Mouse (Mus musculus): Measurements from ENCODE around the gene Sall1. TPM values are rescaled to one million over a fixed set of nuclear protein-coding genes. Genes with fewer than 3 reads are reported as not detected.

The Sall1 gene
- not detected in 2 replicates for total RNA-seq (2014; fragmentation: Nextera tagmentation)
- total RNA-seq (2017), result not detected in 2 replicates

DNA sequence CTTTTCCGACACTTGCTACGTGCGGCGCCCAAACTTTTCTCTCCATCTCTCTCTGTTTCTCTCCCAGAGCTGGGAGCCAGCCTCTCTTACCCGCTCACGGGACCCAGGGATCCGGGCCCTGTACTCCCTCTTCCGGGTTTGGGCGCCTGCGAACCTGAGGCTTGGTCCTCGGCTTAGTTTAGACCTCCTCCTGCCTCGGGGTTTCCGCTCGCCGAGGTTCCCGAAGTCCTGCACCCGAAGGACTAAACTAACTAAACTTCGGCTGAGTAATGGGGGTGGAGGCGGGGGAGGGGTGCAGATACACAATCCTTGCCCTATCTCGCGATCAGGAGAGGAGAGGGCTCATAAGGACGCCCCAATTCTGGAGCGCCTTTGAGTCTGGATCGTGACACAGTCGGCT, at the start of gene Sall1:
Sall1 (minus strand) TSS at position 223 of the 400 bp plus-strand sequence.
- no peak for ATAC-seq (replicated peaks; ENCODE audit: low FRiP score, low TSS enrichment, poor library complexity, severe bottlenecking)

DNA sequence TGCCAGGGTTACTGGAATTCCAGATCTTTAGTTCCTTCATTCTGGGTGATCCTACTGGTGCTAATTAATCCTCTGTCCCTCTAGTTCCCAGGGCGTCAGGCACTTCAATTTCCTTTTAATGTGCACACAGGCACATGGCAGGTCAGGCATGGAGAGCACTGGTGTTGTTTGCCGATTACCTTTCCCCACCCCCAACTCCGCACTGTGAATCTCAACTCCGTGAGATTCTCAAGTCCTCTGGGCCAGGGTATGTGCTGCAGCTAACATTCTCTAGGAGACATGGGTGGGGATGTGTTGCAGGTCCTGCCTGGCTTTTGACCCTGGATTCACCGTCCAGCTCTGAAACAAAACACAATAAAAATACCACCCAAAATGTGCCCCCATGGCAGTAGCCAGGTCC, 46.0 kb upstream of the Sall1 start:
- ATAC-seq (replicated peaks; ENCODE audit: low FRiP score, low TSS enrichment, poor library complexity, severe bottlenecking), result no peak

DNA sequence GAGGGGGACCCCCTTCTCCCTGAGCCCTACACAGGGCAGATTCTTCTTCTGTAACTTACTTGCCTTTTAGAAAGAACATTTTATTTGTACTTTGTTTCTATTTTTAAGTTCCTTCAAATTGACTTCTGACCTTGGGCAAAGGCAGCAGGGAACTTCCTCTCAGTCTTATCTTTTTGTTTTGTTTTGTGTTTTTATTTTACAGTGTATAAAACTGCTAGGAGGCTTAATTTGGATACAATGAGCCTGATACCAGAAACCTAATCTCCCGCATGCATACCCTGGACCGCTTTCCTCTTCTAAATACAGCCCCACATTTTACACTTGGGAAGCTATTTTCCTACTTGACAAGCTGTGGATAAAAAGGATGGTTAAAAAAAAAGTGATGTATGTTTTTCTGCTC, 35.2 kb upstream of the Sall1 start:
- no peak for ATAC-seq (replicated peaks; ENCODE audit: low FRiP score, low TSS enrichment, poor library complexity, severe bottlenecking)

DNA sequence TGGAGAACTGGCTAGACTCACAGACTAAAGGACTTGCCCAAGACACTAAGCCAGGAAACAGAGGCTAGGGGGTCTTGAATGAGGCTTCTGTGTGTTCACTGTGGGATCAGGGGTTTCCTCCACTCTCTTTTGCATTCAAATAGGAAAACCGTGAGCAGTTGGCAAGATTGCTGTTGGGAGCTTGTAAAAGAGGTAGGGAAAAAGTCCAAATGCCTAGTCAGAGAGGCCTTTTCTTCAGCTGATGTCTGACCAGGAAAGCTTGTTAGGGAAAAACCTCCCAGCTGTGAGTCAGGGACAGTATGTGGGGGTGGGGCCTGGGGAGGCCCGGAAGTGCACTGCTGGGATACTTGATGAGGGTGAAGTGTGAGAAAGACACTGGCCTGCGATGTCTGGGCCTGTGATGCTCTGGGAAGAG, 29.0 kb upstream of the Sall1 start:
- ATAC-seq (replicated peaks; ENCODE audit: low FRiP score, low TSS enrichment, poor library complexity, severe bottlenecking), result no peak

DNA sequence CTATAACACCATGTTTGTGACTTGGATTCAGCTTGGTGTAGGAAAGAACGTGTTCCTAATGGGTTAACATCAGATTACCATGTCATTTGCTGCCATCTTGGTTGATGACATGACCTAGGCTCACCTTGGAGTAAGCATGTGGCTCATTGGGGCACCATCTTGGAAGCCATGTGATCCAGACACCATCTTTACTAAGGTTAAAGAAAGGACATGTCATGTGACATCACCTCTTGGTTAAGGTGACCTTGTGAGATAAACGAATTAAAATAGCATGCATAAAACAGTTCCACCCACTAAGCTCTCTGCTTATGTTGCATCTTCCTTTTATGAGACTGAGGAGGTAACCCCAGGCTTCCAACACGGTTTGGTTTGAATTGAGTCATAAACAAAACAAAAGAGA, 23.5 kb upstream of the Sall1 start:
- no peak for ATAC-seq (replicated peaks; ENCODE audit: low FRiP score, low TSS enrichment, poor library complexity, severe bottlenecking)

DNA sequence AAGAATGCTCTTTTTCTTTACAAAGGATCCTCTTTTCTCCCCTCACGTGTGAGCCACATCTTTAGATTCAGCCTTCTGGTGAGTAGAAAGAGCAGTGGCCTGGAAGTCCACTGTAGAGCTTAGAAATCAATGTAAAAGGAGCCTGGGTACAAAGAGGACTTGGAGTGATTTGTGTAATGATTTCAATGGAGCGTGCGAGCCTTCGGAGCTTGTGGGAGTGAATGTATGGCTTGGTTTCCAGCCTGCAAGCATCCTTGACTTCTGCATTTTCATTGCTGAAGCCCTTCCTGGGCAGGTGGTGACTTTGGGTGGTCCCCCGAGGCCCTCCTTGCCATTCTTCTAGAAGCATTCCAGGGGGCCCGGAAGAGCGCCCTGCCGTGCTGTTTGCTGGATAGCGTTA, 20.1 kb upstream of the Sall1 start:
- no peak for ATAC-seq (replicated peaks; ENCODE audit: low FRiP score, low TSS enrichment, poor library complexity, severe bottlenecking)

DNA sequence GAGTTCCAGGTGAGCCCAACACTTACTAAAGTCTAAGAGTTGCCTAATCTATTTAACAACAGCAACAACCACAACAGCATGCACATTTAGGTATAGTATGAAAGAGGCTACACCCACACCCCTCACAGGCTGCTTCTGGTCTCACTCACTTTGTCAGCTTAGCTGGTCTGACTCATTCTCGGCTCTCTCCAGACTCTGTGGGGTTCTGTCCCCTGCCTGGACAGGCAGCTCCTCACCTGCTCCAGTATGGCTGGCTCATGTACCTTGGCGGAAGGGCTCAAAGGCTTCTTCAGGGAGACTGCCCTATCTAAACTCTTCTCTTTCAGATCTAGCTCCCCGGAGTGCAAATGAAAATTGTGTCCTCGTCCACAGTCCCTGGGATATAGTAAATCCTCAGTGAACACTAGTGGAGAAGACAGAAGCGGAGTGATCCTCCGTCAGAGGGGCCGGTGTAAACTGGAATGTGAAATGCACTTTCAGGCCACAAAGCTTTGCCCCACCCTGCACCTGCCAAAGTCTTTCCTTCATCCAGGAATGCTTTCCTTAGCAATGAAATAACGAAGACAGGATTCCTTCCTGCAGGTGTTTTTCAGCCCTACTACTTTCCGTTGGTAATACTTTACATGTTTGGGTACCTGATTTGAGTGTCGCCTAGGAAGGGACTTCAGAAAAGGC, 19.5 kb upstream of the Sall1 start:
- no peak for ATAC-seq (replicated peaks; ENCODE audit: low FRiP score, low TSS enrichment, poor library complexity, severe bottlenecking)

DNA sequence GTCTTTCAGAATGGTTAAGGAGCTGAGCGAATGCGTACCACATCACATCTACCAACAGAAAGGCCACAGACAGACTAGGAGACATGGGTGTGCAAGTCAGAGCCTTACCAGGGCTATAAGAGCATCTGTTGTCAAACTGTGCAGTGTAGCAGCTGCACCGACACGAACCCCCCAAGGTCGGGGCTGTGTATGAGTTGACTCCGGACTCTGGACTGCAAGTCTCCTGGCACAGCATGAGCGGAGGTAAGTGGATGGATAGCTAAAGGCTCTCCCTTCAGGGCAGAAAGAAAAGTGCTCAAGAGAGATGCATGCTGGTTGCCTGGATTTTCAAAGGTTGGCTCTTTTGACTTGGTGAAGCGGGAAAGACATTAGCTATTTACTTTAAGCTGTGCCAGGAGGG, 16.8 kb upstream of the Sall1 start:
- no peak for ATAC-seq (replicated peaks; ENCODE audit: low FRiP score, low TSS enrichment, poor library complexity, severe bottlenecking)

DNA sequence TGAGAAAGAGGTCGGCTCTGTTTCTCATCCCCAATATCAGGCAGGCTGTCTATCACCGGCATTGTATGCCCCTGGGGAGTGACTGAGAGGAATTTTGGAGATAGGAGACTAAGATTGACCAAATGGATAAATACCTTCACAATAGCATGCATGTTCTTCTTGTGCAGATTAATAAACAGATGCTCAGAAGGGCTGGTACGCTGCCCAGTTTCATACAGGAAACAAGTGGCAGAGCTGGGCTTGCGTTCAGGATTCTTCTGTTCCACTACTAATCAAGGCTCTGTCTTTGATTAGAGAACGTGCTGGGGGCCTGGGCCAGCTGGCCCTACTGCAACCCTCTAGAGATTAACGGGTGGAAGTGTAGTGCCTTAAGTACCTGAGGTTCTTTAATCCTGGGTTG, 15.5 kb upstream of the Sall1 start:
- no peak for ATAC-seq (replicated peaks; ENCODE audit: low FRiP score, low TSS enrichment, poor library complexity, severe bottlenecking)

DNA sequence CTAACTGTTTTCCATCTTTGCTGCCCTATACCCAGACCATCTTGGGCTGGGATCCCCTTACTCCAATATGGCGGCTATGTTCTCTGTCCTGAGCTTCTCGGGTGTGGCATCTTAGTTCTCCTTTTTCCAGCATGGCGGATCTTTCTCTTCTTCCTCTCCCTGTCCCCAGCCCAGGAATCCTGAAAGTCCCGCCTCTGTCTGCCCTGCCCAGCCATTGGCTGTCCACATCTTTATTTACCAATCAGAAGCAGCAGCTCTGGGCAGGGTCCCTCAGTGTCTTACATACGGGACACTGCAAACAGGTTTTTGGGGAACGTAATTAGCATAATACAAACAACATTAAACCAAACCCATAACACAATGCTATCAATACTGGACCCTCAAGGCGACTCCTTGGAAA, 8.9 kb upstream of the Sall1 start:
- no peak for ATAC-seq (replicated peaks; ENCODE audit: low FRiP score, low TSS enrichment, poor library complexity, severe bottlenecking)

DNA sequence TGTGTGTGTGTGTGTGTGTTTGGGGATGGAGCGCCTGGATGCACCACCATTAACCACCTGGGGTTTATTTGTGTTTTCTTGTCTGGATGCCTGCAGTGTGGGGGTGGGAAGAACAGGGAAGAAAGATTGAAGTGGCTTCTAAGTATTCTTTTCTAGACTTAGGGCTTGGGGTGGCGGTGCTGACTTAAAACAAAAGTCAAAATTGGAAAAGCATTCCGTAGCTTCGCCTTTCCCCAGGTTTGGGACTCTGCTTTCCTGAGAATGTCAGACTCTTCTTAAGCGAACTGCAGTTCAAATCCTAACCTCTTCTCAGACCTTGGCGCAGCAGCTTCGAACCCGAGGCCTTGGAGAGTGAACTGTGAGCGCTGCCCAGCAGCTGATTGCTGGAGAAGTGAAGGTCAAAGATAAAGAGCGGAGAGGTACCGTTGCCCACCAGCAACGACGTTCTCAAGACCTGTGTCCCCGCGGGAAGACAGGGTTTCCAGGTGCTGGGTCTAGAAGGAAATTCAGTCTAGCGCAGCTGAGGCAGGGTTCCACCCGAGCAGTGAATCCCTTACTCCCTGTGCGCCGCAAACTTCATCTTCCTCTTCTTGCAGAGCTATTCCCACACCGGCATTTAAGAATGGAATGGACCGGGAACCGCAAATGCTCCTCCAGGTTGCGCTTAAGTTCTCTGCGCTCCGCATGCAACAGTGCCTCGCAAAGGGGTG, 2.8 kb upstream of the Sall1 start:
- no peak for ATAC-seq (replicated peaks; ENCODE audit: low FRiP score, low TSS enrichment, poor library complexity, severe bottlenecking)

DNA sequence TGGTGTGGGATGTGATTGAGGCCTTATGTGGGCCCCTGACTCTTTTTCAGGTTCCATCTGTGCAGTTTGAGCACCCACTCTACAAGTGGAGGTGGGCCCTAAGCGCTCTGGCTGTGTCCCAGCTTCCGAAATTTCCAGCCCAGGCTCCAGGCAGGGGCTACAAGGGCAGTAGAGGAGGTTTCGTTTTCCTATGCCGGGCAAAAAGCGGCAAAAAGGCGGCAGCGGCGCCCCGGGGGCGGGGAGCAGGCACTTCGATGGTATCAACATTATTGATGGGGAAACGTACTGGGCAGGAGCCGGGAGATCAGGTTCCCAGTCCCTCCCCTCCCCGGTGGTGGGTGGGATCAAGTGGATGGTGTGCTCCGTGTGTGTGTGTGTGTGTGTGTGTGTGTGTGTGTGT, 2.3 kb upstream of the Sall1 start:
- ATAC-seq (replicated peaks; ENCODE audit: low FRiP score, low TSS enrichment, poor library complexity, severe bottlenecking), result no peak

DNA sequence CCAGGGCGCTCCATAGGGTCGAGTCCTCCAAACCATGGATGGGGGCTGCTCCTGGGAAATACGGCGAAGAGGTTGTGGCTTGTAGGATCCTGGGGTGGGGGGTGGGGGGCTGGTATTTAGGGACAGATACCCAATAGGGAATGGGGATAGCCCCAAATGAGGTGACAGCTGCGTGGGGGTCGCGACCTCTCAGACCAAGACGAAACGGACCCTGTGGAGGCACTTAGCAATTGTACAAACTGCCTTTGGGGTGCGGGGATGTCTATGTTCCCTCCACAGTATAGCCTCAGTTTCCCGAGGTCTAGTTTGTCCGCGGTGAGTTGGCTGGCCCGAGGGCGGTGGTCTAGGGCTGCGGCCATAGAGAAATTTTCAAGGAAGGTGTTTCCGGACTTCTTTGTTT, 1.8 kb upstream of the Sall1 start:
- ATAC-seq (replicated peaks; ENCODE audit: low FRiP score, low TSS enrichment, poor library complexity, severe bottlenecking), result no peak

DNA sequence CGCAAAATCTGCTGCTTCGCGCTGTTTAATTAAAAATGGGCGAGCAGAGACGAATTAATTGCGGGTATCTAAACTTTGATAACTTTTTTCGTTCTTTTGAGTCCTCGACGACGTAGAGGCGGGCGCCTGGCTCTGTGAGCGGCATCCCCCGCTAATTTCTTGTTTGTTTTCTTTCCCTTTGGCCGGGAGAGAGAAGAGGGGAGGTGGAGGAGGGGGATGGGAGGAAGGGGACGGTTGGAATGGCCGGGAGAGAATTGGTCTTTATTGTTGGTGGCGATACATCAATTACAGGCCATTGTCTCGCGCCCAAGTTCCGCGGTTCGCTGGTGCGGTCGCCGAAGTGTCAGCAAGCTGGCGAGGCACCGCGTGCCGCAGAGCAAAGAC, 1.2 kb upstream of the Sall1 start:
- ATAC-seq (replicated peaks; ENCODE audit: low FRiP score, low TSS enrichment, poor library complexity, severe bottlenecking), result no peak

DNA sequence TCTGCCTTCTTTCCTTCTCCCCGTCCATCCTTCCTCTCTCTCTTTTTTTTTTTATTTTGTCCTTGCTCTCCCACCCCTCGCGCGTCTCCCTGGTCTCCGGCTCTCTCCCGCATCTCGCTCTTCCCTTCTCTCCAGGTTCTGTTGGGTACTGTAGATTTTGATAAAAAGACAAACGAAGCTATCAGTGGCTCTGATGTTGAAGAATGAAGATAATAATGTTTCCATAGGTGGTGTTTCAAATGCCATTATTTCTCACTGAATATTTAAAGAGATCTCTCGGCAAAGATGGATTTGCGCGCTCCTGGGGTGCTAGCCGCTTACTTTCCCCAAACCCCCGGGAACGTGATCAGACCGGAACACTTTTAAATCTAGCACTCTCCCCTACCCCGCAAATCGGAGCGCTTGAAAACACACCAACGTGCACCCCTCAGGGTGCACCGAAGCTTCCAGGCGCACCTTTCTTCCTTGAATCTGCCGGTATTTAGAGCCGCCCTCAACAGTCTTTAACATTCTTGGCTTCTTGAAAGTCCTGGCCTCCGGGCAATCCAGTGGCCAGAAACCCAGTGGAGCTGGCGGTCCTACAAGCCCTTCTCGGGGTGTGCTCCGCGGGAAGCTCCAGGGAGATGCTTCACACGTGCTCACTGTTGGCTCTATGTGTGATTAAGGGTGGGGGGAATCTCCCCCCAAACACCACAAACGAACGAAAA, 702 bp upstream of the Sall1 start:
- no peak for ATAC-seq (replicated peaks; ENCODE audit: low FRiP score, low TSS enrichment, poor library complexity, severe bottlenecking)

DNA sequence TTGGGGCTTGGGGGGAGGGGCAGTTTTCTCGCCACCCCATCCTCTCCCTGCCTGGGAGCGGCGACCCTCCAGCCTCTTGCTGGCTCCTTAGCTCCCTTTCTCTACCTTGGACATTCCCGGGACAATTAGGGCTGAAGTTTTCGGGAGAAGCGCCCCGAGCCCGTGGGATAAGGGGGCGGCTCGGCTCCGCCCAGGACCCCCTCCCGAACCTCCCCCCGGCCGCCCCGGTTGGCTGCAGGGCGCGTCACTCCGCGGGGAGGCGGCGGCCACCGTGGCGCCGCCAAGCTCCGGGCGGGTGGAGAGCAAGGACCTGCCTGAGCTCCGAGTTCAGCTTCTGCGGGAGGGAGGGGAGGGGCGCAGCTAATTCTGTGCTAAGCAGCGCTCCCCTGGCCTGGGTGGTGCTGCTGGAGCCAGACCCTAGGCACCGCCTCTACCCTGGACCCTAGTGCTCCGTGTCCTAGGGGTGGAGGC, 556 bp downstream of the Sall1 start:
- no peak for ATAC-seq (replicated peaks; ENCODE audit: low FRiP score, low TSS enrichment, poor library complexity, severe bottlenecking)

DNA sequence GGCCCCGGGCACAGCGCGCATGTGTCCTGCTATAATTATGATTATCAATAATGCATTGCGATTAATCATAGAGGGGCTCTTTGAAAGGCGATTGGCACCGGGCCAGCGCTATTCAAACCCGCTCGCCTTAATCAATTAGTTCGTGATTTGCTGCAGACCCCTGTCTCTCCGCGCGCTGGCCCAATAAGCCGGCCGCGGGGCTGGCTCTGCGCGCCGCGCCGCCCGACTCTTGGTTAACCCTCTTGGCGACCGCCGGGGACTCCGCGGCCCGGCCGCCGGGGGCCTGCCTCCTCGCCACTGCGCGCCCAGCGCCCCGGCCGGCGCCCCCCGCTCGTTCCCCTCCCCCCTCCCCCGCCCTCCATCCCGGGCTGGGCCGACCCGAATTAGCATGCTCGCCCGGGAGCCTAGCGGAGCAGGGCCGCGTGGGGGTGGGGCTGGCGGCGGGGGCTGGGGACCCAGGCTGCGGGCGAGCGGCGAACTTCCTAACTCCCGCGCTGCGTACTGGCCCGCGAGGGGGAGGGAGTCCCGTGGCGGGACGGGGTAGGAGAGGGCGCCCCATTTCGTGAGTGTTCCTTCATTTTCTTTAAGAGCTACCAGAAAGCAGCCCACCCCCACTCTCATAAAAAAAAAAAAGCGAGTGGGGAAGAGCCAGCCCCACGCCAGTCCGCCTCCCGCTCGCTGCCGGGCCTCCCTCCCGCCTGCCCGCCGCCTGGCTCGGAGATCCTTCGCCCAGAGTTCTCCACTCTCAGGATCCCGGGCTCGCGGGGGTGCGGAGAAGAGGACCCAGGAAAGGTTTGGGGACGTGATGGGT, 1.2 kb downstream of the Sall1 start:
- no peak for ATAC-seq (replicated peaks; ENCODE audit: low FRiP score, low TSS enrichment, poor library complexity, severe bottlenecking)

DNA sequence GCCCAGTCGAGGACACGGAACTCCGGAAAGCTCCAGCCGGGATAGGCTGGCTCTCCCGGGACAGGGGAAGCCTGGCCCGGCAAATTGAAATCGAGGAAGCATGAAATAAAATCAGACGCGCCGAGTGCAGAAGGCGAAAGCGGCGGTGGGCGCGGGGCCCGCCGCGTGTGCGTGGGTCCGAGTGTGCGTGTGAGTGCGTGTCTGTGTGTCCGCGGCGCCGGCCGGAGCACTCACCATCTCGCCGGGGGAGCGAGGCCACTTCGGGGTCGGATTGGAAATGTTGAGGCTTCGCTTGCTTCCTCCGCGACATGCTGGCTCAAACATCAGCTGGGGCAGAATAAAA, 1.9 kb downstream of the Sall1 start:
- ATAC-seq (replicated peaks; ENCODE audit: low FRiP score, low TSS enrichment, poor library complexity, severe bottlenecking), result no peak

DNA sequence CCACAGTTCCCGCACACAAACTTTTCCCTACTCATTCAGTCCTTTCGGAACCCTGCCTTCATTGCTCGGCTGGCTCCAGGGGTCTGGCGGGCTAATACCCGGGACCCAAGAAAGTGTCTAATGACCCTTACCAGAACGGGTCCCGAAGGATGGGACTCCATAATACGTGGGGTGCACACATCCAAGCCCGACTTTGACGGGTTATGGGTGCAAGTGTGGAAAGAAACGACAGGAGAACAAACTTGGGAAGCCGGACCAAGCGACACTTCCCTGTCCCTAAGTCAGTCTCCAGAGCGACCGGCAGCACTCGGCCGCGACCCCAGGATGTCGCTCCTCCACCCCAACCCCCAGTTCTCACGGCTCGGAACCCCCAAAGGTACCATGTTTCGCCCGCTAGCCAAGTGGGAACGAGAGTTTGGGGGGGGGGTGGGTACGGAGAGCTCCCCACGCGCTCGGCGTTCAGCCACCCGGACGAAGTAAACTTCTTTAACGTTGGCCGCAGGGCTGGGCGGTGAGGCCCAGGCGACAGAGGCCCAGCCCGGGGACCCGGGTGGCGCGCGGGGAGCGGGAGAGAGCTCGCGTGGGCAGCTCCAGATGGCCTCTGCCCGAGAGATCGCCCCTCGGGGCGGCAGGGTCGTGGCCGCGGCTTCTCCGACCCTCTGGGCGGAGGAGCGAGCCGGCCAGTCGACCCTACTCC, 2.4 kb downstream of the Sall1 start:
- ATAC-seq (replicated peaks; ENCODE audit: low FRiP score, low TSS enrichment, poor library complexity, severe bottlenecking), result no peak
